Mouse (Mus musculus): Measurements from ENCODE around the gene Gm36210.
"Not testable (repeated sequence)": the region's sequence is repeated elsewhere in the genome, so short reads cannot be mapped to it uniquely, and the experiment has no call there.

- not testable (repeated sequence) for TF ChIP-seq EP300 (IDR thresholded peaks at IDR 0.05; ENCODE audit: low read length); USF2 (conservative IDR thresholded peaks at IDR 0.05; ENCODE audit: low read depth, low read length); POLR2A (IDR thresholded peaks at IDR 0.05; ENCODE audit: low read depth, low read length); CTCF (conservative IDR thresholded peaks at IDR 0.05 in 1 of 2, IDR thresholded peaks at IDR 0.05 in 1 of 2; ENCODE audit: low read depth in 2 of 2, low read length in 2 of 2); MEF2A (IDR thresholded peaks at IDR 0.05; ENCODE audit: borderline replicate concordance, low read depth, low read length); ZMIZ1 (IDR thresholded peaks at IDR 0.05; ENCODE audit: low read depth, low read length); TCF12 (IDR thresholded peaks at IDR 0.05; ENCODE audit: low read depth, low read length); USF1 (IDR thresholded peaks at IDR 0.05; ENCODE audit: low read depth, low read length); MAX (IDR thresholded peaks at IDR 0.05; ENCODE audit: low read length); SMC3 (IDR thresholded peaks at IDR 0.05; ENCODE audit: low read depth, low read length); PAX5 (IDR thresholded peaks at IDR 0.05; ENCODE audit: low read length); TBP (conservative IDR thresholded peaks at IDR 0.05; ENCODE audit: low read depth, low read length); POLR2AphosphoS2 (IDR thresholded peaks at IDR 0.05; ENCODE audit: low read depth, low read length); MAFK (IDR thresholded peaks at IDR 0.05; ENCODE audit: insufficient replicate concordance, low read length)
Observed at GRCm38 (mm10) chr7:4879036-4879435, 27.3 kb downstream of the Gm36210 start.

All from CH12.LX (cell line).